Mouse (Mus musculus): ENCODE results near the gene Gm26727. TPM values are rescaled to one million over a fixed set of nuclear protein-coding genes. Genes with fewer than 3 reads are reported as not detected.
A peak's percentile ranks its signal among the peaks of the same experiment; 100 is the strongest.
"Not testable (repeated sequence)": the region's sequence is repeated elsewhere in the genome, so short reads cannot be mapped to it uniquely, and the experiment has no call there.

Gm26727 gene
- polyA plus RNA-seq (2012; rRNA removed) = not detected in 2 replicates

GRCm38 (mm10) chr2:67433081-67433480 lies at the start of gene Gm26727:
TSS of gene Gm26727 (minus strand) at chr2:67433181.
- TF ChIP-seq CTCF (IDR thresholded peaks at IDR 0.05; ENCODE audit: borderline replicate concordance, extremely low read depth, insufficient read depth, insufficient read length) = no peak
- no peak for TF ChIP-seq POLR2A (IDR thresholded peaks at IDR 0.05; ENCODE audit: borderline replicate concordance, extremely low read depth, insufficient read depth, insufficient read length, poor library complexity, severe bottlenecking)
- DNase-seq (ENCODE audit: low read depth) = no peak

- no peak for DNase-seq (ENCODE audit: low read depth)
- TF ChIP-seq CTCF (IDR thresholded peaks at IDR 0.05; ENCODE audit: borderline replicate concordance, extremely low read depth, insufficient read depth, insufficient read length) (no peak), POLR2A (IDR thresholded peaks at IDR 0.05; ENCODE audit: borderline replicate concordance, extremely low read depth, insufficient read depth, insufficient read length, poor library complexity, severe bottlenecking) (no peak)
These were observed 48.1 kb upstream of the Gm26727 start for GRCm38 (mm10) chr2:67481051-67481450.

- TF ChIP-seq POLR2A (IDR thresholded peaks at IDR 0.05; ENCODE audit: borderline replicate concordance, extremely low read depth, insufficient read depth, insufficient read length, poor library complexity, severe bottlenecking) = no peak
- TF ChIP-seq CTCF (IDR thresholded peaks at IDR 0.05; ENCODE audit: borderline replicate concordance, extremely low read depth, insufficient read depth, insufficient read length) = peak; percentile 57; the same call in 1 of the 2 replicates
These were observed 44.8 kb upstream of the Gm26727 start for GRCm38 (mm10) chr2:67477753-67478152.

GRCm38 (mm10) chr2:67470030-67470429 lies 37.0 kb upstream of the Gm26727 start:
- DNase-seq (ENCODE audit: low read depth) = not testable (repeated sequence)

More at GRCm38 (mm10) chr2:67477753-67478152, 44.8 kb upstream of the Gm26727 start:
- peak; percentile 83 for DNase-seq (ENCODE audit: low read depth)

- TF ChIP-seq POLR2A (IDR thresholded peaks at IDR 0.05; ENCODE audit: borderline replicate concordance, extremely low read depth, insufficient read depth, insufficient read length, poor library complexity, severe bottlenecking) (no peak), CTCF (IDR thresholded peaks at IDR 0.05; ENCODE audit: borderline replicate concordance, extremely low read depth, insufficient read depth, insufficient read length) (no peak)
- no peak for DNase-seq (ENCODE audit: low read depth)
These were observed 34.1 kb upstream of the Gm26727 start for GRCm38 (mm10) chr2:67467036-67467435.

- TF ChIP-seq POLR2A (IDR thresholded peaks at IDR 0.05; ENCODE audit: borderline replicate concordance, extremely low read depth, insufficient read depth, insufficient read length, poor library complexity, severe bottlenecking) (no peak), CTCF (IDR thresholded peaks at IDR 0.05; ENCODE audit: borderline replicate concordance, extremely low read depth, insufficient read depth, insufficient read length) (no peak)
- DNase-seq (ENCODE audit: low read depth) = peak; percentile 14
These were observed 27.9 kb upstream of the Gm26727 start for GRCm38 (mm10) chr2:67460857-67461256.

GRCm38 (mm10) chr2:67447206-67447605 lies 14.2 kb upstream of the Gm26727 start:
- no peak for DNase-seq (ENCODE audit: low read depth)
- no peak for TF ChIP-seq CTCF (IDR thresholded peaks at IDR 0.05; ENCODE audit: borderline replicate concordance, extremely low read depth, insufficient read depth, insufficient read length)
- no peak for TF ChIP-seq POLR2A (IDR thresholded peaks at IDR 0.05; ENCODE audit: borderline replicate concordance, extremely low read depth, insufficient read depth, insufficient read length, poor library complexity, severe bottlenecking)

- TF ChIP-seq POLR2A (IDR thresholded peaks at IDR 0.05; ENCODE audit: borderline replicate concordance, extremely low read depth, insufficient read depth, insufficient read length, poor library complexity, severe bottlenecking) (no peak), CTCF (IDR thresholded peaks at IDR 0.05; ENCODE audit: borderline replicate concordance, extremely low read depth, insufficient read depth, insufficient read length) (no peak)
- DNase-seq (ENCODE audit: low read depth) = no peak
These were observed 13.8 kb upstream of the Gm26727 start for GRCm38 (mm10) chr2:67446772-67447171.

- no peak for TF ChIP-seq POLR2A (IDR thresholded peaks at IDR 0.05; ENCODE audit: borderline replicate concordance, extremely low read depth, insufficient read depth, insufficient read length, poor library complexity, severe bottlenecking)
- no peak for TF ChIP-seq CTCF (IDR thresholded peaks at IDR 0.05; ENCODE audit: borderline replicate concordance, extremely low read depth, insufficient read depth, insufficient read length)
- DNase-seq (ENCODE audit: low read depth) = no peak
These were observed 12.8 kb upstream of the Gm26727 start, which contains the start of gene Xirp2 for GRCm38 (mm10) chr2:67445780-67446179. TSS of gene Xirp2 (plus strand) at chr2:67446002.

GRCm38 (mm10) chr2:67438309-67438708 lies 5.3 kb upstream of the Gm26727 start:
- no peak for DNase-seq (ENCODE audit: low read depth)
- TF ChIP-seq CTCF (IDR thresholded peaks at IDR 0.05; ENCODE audit: borderline replicate concordance, extremely low read depth, insufficient read depth, insufficient read length) (no peak), POLR2A (IDR thresholded peaks at IDR 0.05; ENCODE audit: borderline replicate concordance, extremely low read depth, insufficient read depth, insufficient read length, poor library complexity, severe bottlenecking) (no peak)

GRCm38 (mm10) chr2:67422799-67423198 lies 10.2 kb downstream of the Gm26727 start:
- no peak for DNase-seq (ENCODE audit: low read depth)
- TF ChIP-seq POLR2A (IDR thresholded peaks at IDR 0.05; ENCODE audit: borderline replicate concordance, extremely low read depth, insufficient read depth, insufficient read length, poor library complexity, severe bottlenecking) (no peak), CTCF (IDR thresholded peaks at IDR 0.05; ENCODE audit: borderline replicate concordance, extremely low read depth, insufficient read depth, insufficient read length) (no peak)

GRCm38 (mm10) chr2:67420853-67421252 lies 12.1 kb downstream of the Gm26727 start:
- no peak for TF ChIP-seq POLR2A (IDR thresholded peaks at IDR 0.05; ENCODE audit: borderline replicate concordance, extremely low read depth, insufficient read depth, insufficient read length, poor library complexity, severe bottlenecking)
- TF ChIP-seq CTCF (IDR thresholded peaks at IDR 0.05; ENCODE audit: borderline replicate concordance, extremely low read depth, insufficient read depth, insufficient read length) = no peak

GRCm38 (mm10) chr2:67413425-67413824 lies 19.6 kb downstream of the Gm26727 start, which contains the start of gene Gm21830:
TSS of gene Gm21830 (plus strand) at chr2:67413725.
- DNase-seq (ENCODE audit: low read depth) = not testable (repeated sequence)

More at GRCm38 (mm10) chr2:67420853-67421252, 12.1 kb downstream of the Gm26727 start:
- no peak for DNase-seq (ENCODE audit: low read depth)

Other genes with a start within 250 kb of the Gm26727 start
- gene Gm21830, start 19.5 kb downstream of the Gm26727 start, polyA plus RNA-seq (2012; rRNA removed) = not detected in 2 replicates
- not detected in 2 replicates for gene Xirp2, start 12.8 kb upstream of the Gm26727 start, polyA plus RNA-seq (2012; rRNA removed)
- 14.9 and 24.3 TPM in 2 replicates for gene B3galt1, start 132.7 kb upstream of the Gm26727 start, polyA plus RNA-seq (2012; rRNA removed)